Mouse (Mus musculus): Measurements from ENCODE around the gene Cenpq. TPM values are rescaled to one million over a fixed set of nuclear protein-coding genes. Genes with fewer than 3 reads are reported as not detected.

Gene Cenpq
- total RNA-seq, 2 experiments from 2014 or later = 6.9 to 7.4 TPM

Other genes starting within 250 kb of the Cenpq start
- gene Esp1, start 207.9 kb downstream of the Cenpq start, total RNA-seq (2021) = not detected
- not detected for gene Crisp2, start 128.0 kb downstream of the Cenpq start, total RNA-seq (2021)
- gene Rhag, start 123.9 kb downstream of the Cenpq start, total RNA-seq (2021) = not detected
- gene 9130008F23Rik, start 54.5 kb downstream of the Cenpq start, total RNA-seq (2021) = under 1 TPM; 0.37 to 0.84 TPM
- gene Glyatl3, start 20.7 kb downstream of the Cenpq start, total RNA-seq (2021) = not detected
- gene Mut, start 362 bp downstream of the Cenpq start, total RNA-seq (2021) = 10 to 100 TPM; 66.9 to 68.9 TPM